Comparison of ENCODE assay signal across 14 mouse cellular contexts in the genomic region with DNA sequence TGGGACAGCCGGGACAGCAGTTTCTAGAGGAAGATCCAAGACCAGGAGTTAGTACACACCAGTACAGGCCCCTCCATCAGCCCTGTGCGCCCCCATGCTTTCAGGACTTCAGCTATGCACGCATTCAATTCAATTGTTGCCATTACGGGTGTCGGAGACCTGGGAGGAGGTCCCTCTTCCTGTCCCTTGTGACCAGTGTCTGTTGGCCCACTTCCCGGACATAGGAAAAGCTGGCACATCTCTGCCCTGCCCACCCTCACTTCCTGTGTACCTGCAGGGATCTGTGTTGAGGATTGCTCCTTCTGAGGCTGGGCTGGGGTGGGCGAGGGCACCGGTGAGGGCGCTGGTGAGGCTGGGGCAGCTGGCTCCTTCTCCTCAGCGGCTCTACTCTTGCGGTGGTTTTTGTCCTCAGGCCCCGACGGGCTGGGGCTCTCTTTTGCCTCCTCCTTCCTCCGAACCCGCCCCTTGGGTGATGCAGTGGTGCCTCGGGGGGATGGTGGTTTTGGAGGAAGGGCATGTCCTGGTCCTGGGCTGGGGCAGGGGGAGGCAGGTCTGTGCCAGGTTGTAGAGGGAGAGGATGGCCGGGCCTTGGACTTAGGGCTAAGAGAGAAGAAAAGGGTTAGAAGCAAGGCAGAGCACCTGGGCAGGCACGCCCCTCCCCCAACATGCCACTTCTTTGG. TPM values are rescaled to one million over a fixed set of nuclear protein-coding genes. Genes with fewer than 3 reads are reported as not detected.
DNase-seq lines count a peak whose midpoint lies in the region; TF ChIP-seq lines count a peak whose summit lies in the region.
"Had no signal": no experiment of that assay in that cellular context is flagged by ENCODE, and none has a peak within 500 bp of the region (broad histone marks: within the 10 kb centered on the region; RNA-seq: fewer than 3 reads in every experiment).

No protein-coding gene starts in this region.

- H3K27ac ChIP-seq in layer of hippocampus, adult 2 months: peak overlapping the region; percentile 6; the same call in 1 of the 2 replicates
- peak overlapping the region; percentile 41; the same call in 1 of the 2 replicates for H3K27ac ChIP-seq in cortical plate, adult 2 months (ENCODE audit: insufficient read depth, low read length)
- H3K27ac ChIP-seq: embryonic facial prominence, embryonic 13.5 days; heart, embryonic 13.5 days; hindbrain, embryonic 15.5 days; midbrain, embryonic 12.5 days had no signal

- DNase-seq in heart, adult 11 months: peak; percentile 96
- no peak for DNase-seq in heart, adult 8-10 months (ENCODE audit: low spot score)
- no peak for DNase-seq in layer of hippocampus, adult 2 months (ENCODE audit: low spot score in 2 of 2)
- DNase-seq in layer of hippocampus, postnatal 25 days (ENCODE audit: extremely low spot score in 1 of 2, low spot score in 1 of 2): no peak
- DNase-seq in retina, postnatal 1 day: no peak
- DNase-seq: adrenal gland, adult 8-10 months; lung, embryonic 14.5 days; thymus, adult 2 months had no signal

- peaks cover 19% of the 10 kb centered on the region for H3K4me1 ChIP-seq in cortical plate, adult 2 months (ENCODE audit: control insufficient read depth, insufficient read depth, low read length)

- peaks cover 25% of the 10 kb centered on the region for H3K79me2 ChIP-seq in C2C12 (ENCODE audit: control insufficient read depth, insufficient read depth)

- peak overlapping the region; percentile 6 for H3ac ChIP-seq in C2C12 (ENCODE audit: control insufficient read depth, insufficient read length, low read depth)

- TF ChIP-seq CTCF in layer of hippocampus, adult 2 months (conservative IDR thresholded peaks at IDR 0.05): no peak
- no peak for TF ChIP-seq CTCF in C2C12 (IDR thresholded peaks at IDR 0.05; ENCODE audit: control insufficient read depth, insufficient read depth, insufficient read length)
- TF ChIP-seq CTCF in cortical plate, adult 2 months (IDR thresholded peaks at IDR 0.05; ENCODE audit: extremely low read depth, insufficient read depth, low read length): no peak

- TF ChIP-seq POLR2A in cortical plate, adult 2 months (IDR thresholded peaks at IDR 0.05; ENCODE audit: extremely low read depth, insufficient read depth, low read length): no peak

- peaks cover 93% of the 10 kb centered on the region for H3K36me3 ChIP-seq in C2C12 (ENCODE audit: control insufficient read depth, insufficient read depth)

- no peaks in the 10 kb centered on the region for H3K27me3 ChIP-seq in C2C12 (ENCODE audit: control insufficient read depth, insufficient read depth, insufficient read length)
- H3K27me3 ChIP-seq: embryonic facial prominence, embryonic 13.5 days; heart, embryonic 13.5 days; hindbrain, embryonic 15.5 days; midbrain, embryonic 12.5 days had no signal

- H3K4me3 ChIP-seq in layer of hippocampus, adult 2 months: no peak overlapping the region
- H3K4me3 ChIP-seq in C2C12 (ENCODE audit: insufficient read depth, poor library complexity, severe bottlenecking): no peak overlapping the region
- H3K4me3 ChIP-seq in cortical plate, adult 2 months (ENCODE audit: insufficient read depth, low read length): no peak overlapping the region
- H3K4me3 ChIP-seq: embryonic facial prominence, embryonic 13.5 days; heart, embryonic 13.5 days; hindbrain, embryonic 15.5 days; midbrain, embryonic 12.5 days had no signal

- peaks cover 15% of the 10 kb centered on the region for H3K79me3 ChIP-seq in C2C12 (ENCODE audit: low read depth)

TF ChIP-seq in C2C12, 6 proteins besides CTCF, POLR2A, EP300 and RAD21:
- TF ChIP-seq MYOD1 (IDR thresholded peaks at IDR 0.05; ENCODE audit: control insufficient read depth, insufficient read length, low read depth): no peak
- TF ChIP-seq CEBPB (IDR thresholded peaks at IDR 0.05; ENCODE audit: low read depth): no peak
- no peak for TF ChIP-seq MYOG (IDR thresholded peaks at IDR 0.05; ENCODE audit: control insufficient read depth, extremely low read depth, insufficient read length)
- no peak for TF ChIP-seq USF1 (IDR thresholded peaks at IDR 0.05; ENCODE audit: low read depth)
- TF ChIP-seq FOSL1 (IDR thresholded peaks at IDR 0.05; ENCODE audit: insufficient read depth, low read length, poor library complexity, severe bottlenecking): no peak
- TF ChIP-seq MAX (IDR thresholded peaks at IDR 0.05): no peak

RNA-seq across cellular contexts. Expression of a gene that starts 21.5 kb away (rescaled TPM):
- total RNA-seq in heart, adult 8-10 months (2022): 100 to 1,000 TPM; 266 to 279 (median 267) TPM
- 100 to 1,000 TPM; 246 to 249 TPM for total RNA-seq in layer of hippocampus, adult 2 months (2021)
- total RNA-seq in layer of hippocampus, postnatal 25 days (2021): 100 to 1,000 TPM; 242 to 265 TPM
- 130 TPM for polyA plus RNA-seq in C2C12 (2012; fragmentation: generic; extraction: Trizol)
- 206 and 215 TPM in 2 replicates for polyA plus RNA-seq in cortical plate, adult 2 months (2012; rRNA removed)

RNA-seq across cellular contexts. Expression of a gene that starts 27.5 kb away (rescaled TPM):
- 10 to 100 TPM; 45.4 to 56.5 (median 51.6) TPM for total RNA-seq in heart, adult 8-10 months (2022)
- 10 to 100 TPM; 85.4 to 90.5 TPM for total RNA-seq in layer of hippocampus, adult 2 months (2021)
- 10 to 100 TPM; 84.7 to 84.9 TPM for total RNA-seq in layer of hippocampus, postnatal 25 days (2021)
- 110 TPM for polyA plus RNA-seq in C2C12 (2012; fragmentation: generic; extraction: Trizol)
- polyA plus RNA-seq in cortical plate, adult 2 months (2012; rRNA removed): 111 and 117 TPM in 2 replicates

RNA-seq across cellular contexts. Expression of a gene that starts 32.1 kb away (rescaled TPM):
- total RNA-seq in heart, adult 8-10 months (2022): 100 to 1,000 TPM; 112 to 128 (median 121) TPM
- total RNA-seq in layer of hippocampus, adult 2 months (2021): 100 to 1,000 TPM; 150 to 166 TPM
- 100 to 1,000 TPM; 133 to 154 TPM for total RNA-seq in layer of hippocampus, postnatal 25 days (2021)
- 85.7 TPM for polyA plus RNA-seq in C2C12 (2012; fragmentation: generic; extraction: Trizol)
- polyA plus RNA-seq in cortical plate, adult 2 months (2012; rRNA removed): 86.1 and 98.1 TPM in 2 replicates

RNA-seq across cellular contexts. Expression of a gene that starts 52.0 kb away (rescaled TPM):
- total RNA-seq in heart, adult 8-10 months (2022): under 1 TPM; 0.35 to 0.91 (median 0.46) TPM
- 1 to 10 TPM; 1.2 to 1.5 TPM for total RNA-seq in layer of hippocampus, adult 2 months (2021)
- total RNA-seq in layer of hippocampus, postnatal 25 days (2021): 1 to 10 TPM; 1.2 to 1.5 TPM
- 0.62 TPM for polyA plus RNA-seq in C2C12 (2012; fragmentation: generic; extraction: Trizol)
- polyA plus RNA-seq in cortical plate, adult 2 months (2012; rRNA removed): 0.36 and 0.52 TPM in 2 replicates
